Mouse (Mus musculus) skeletal muscle tissue, adult 2 months (tissue): ENCODE data around the gene Col23a1.
A peak's percentile ranks its signal among the peaks of the same experiment; 100 is the strongest.
"Not testable (repeated sequence)": the region's sequence is repeated elsewhere in the genome, so short reads cannot be mapped to it uniquely, and the experiment has no call there.

Experiments used
- DNase-seq: peaks from one replicate; pipeline ENCODE4 v3.0.0-alpha.2; 2012; ENCODE audit warnings: low read depth, low spot score

Gene Col23a1

GRCm38 (mm10) chr11:51328387-51328942 lies 38.7 kb downstream of the Col23a1 start:
- DNase-seq, result no peak

GRCm38 (mm10) chr11:51329837-51330714 lies 40.4 kb downstream of the Col23a1 start:
- no peak for DNase-seq

- DNase-seq, result no peak
Measured at GRCm38 (mm10) chr11:51334017-51334416, 44.3 kb downstream of the Col23a1 start.

GRCm38 (mm10) chr11:51337585-51337984 lies 47.9 kb downstream of the Col23a1 start:
- no peak for DNase-seq

- DNase-seq, result no peak
Measured at GRCm38 (mm10) chr11:51338416-51338815, 48.7 kb downstream of the Col23a1 start.

- DNase-seq, result no peak
Measured at GRCm38 (mm10) chr11:51341091-51341490, 51.4 kb downstream of the Col23a1 start.

GRCm38 (mm10) chr11:51342776-51343175 lies 53.1 kb downstream of the Col23a1 start:
- DNase-seq, result no peak

- DNase-seq, result peak; percentile 19
Measured at GRCm38 (mm10) chr11:51343312-51343711, 53.6 kb downstream of the Col23a1 start.

GRCm38 (mm10) chr11:51343728-51344289 lies 54.1 kb downstream of the Col23a1 start:
- no peak for DNase-seq

- DNase-seq, result peak; percentile 22
Measured at GRCm38 (mm10) chr11:51345481-51346465, 56.1 kb downstream of the Col23a1 start.

GRCm38 (mm10) chr11:51347756-51348155 lies 58.0 kb downstream of the Col23a1 start:
- no peak for DNase-seq

- DNase-seq, result no peak
Measured at GRCm38 (mm10) chr11:51349665-51350064, 59.9 kb downstream of the Col23a1 start.

- no peak for DNase-seq
Measured at GRCm38 (mm10) chr11:51351151-51351550, 61.4 kb downstream of the Col23a1 start.

- DNase-seq, result no peak
Measured at GRCm38 (mm10) chr11:51351841-51352240, 62.1 kb downstream of the Col23a1 start.

GRCm38 (mm10) chr11:51353746-51354145 lies 64.0 kb downstream of the Col23a1 start:
- no peak for DNase-seq

- DNase-seq, result not testable (repeated sequence)
Measured at GRCm38 (mm10) chr11:51358981-51359380, 69.3 kb downstream of the Col23a1 start.

GRCm38 (mm10) chr11:51364353-51364752 lies 74.6 kb downstream of the Col23a1 start:
- no peak for DNase-seq

GRCm38 (mm10) chr11:51367334-51367733 lies 77.6 kb downstream of the Col23a1 start:
- DNase-seq, result no peak

- no peak for DNase-seq
Measured at GRCm38 (mm10) chr11:51370273-51370672, 80.6 kb downstream of the Col23a1 start.

GRCm38 (mm10) chr11:51371321-51371720 lies 81.6 kb downstream of the Col23a1 start:
- no peak for DNase-seq

GRCm38 (mm10) chr11:51371926-51372325 lies 82.2 kb downstream of the Col23a1 start:
- no peak for DNase-seq
